Comparison of ENCODE assay signal across 9 mouse cellular contexts in the genomic region with DNA sequence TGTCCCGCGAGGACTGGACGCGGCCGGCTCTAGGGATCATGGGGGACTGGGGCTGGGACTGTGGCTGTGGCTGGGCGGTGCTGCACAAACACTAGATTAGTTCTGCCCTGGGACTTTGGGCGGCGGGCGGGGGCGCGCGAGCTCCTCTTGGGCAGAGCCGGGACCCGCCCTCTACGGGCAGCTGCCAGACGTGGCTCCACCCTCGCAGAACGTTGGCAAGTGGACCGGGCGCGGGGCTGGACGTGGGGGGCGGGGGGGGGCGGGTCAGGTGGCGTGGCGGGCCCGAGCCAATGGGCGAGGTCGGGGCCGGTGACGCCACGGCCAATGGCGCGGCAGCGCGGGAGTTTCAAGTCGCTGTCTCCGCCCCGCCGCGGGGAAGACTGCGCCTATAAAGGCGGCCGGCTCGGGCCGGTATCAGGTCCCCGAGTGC. TPM values are rescaled to one million over a fixed set of nuclear protein-coding genes. Genes with fewer than 3 reads are reported as not detected.
DNase-seq lines count a peak whose midpoint lies in the region; ATAC-seq and TF ChIP-seq lines count a peak whose summit lies in the region.
"Not testable (repeated sequence)": the region's sequence is repeated elsewhere in the genome, so short reads cannot be mapped to it uniquely, and the experiment has no call there.
"Had no signal": no experiment of that assay in that cellular context is flagged by ENCODE, and none has a peak within 500 bp of the region (broad histone marks: within the 10 kb centered on the region; RNA-seq: fewer than 3 reads in every experiment).

A gene (plus strand): TSS at position 259 of the 430 bp plus-strand sequence.

- DNase-seq in heart, adult 2 months, result peak in 1 of 2 experiments; percentile 25
- DNase-seq in limb, embryonic 11.5 days (ENCODE audit: low spot score), result not testable (repeated sequence)

- not testable (repeated sequence) for H3K79me2 ChIP-seq in heart, adult 2 months (replicated peaks; ENCODE audit: control insufficient read depth, insufficient read depth, low read length); myocyte (ENCODE audit: control insufficient read depth, insufficient read depth)

- peak within 1 kb of the TSS; percentile 78 for H3K9ac ChIP-seq in heart, adult 2 months (ENCODE audit: low read depth, low read length)
- H3K9ac ChIP-seq in hindbrain, embryonic 16.5 days (ENCODE audit: low read depth, low read length), result peak within 1 kb of the TSS; percentile 27; the same call in 1 of the 2 replicates
- H3K9ac ChIP-seq in limb, embryonic 11.5 days (ENCODE audit: low read length), result peak within 1 kb of the TSS; percentile 79
- H3K9ac ChIP-seq in lung, embryonic 16.5 days (ENCODE audit: low read length), result peak within 1 kb of the TSS; percentile 68

- H3K9me3 ChIP-seq in hindbrain, embryonic 16.5 days (ENCODE audit: control insufficient read depth, low read length); limb, embryonic 11.5 days (ENCODE audit: control insufficient read depth, low read length); lung, embryonic 16.5 days (ENCODE audit: control insufficient read depth, low read length): not testable (repeated sequence)

- ATAC-seq in activated CD4-positive, CD25-positive, alpha-beta regulatory T cell, adult 4 months, result peak; percentile 56
- peak; percentile 70 for ATAC-seq in erythroblast, adult 5-6 weeks (replicated peaks; ENCODE audit: low FRiP score, poor library complexity, severe bottlenecking)
- ATAC-seq in hindbrain, embryonic 16.5 days, result peak; percentile 92
- ATAC-seq in limb, embryonic 11.5 days (ENCODE audit: insufficient number of reproducible peaks, low FRiP score, low TSS enrichment, low read depth), result peak; percentile 92
- ATAC-seq in lung, embryonic 16.5 days (ENCODE audit: low read depth), result peak; percentile 92

- not testable (repeated sequence) for H3K36me3 ChIP-seq in heart, adult 2 months (ENCODE audit: control insufficient read depth, insufficient read depth, low read length); hindbrain, embryonic 16.5 days (ENCODE audit: control insufficient read depth, insufficient read depth, low read length); limb, embryonic 11.5 days (ENCODE audit: control insufficient read depth, insufficient read depth, low read length); lung, embryonic 16.5 days (ENCODE audit: control insufficient read depth, insufficient read depth, low read length); myocyte (ENCODE audit: control insufficient read depth, insufficient read depth)

- not testable (repeated sequence) for H3K4me1 ChIP-seq in heart, adult 2 months (ENCODE audit: control insufficient read depth, insufficient read depth, low read length)
- peaks cover 11% of the 10 kb centered on the region for H3K4me1 ChIP-seq in hindbrain, embryonic 16.5 days (ENCODE audit: control insufficient read depth, insufficient read depth, low read depth, low read length)
- peaks cover 29% of the 10 kb centered on the region for H3K4me1 ChIP-seq in limb, embryonic 11.5 days (ENCODE audit: control insufficient read depth, insufficient read depth, low read length)
- H3K4me1 ChIP-seq in lung, embryonic 16.5 days (replicated peaks; ENCODE audit: control insufficient read depth, insufficient read depth, low read length), result peaks cover 19% of the 10 kb centered on the region

- peak within 1 kb of the TSS; percentile 87 for H3ac ChIP-seq in myocyte (ENCODE audit: control insufficient read depth, insufficient read length)

- intact Hi-C loops in heart, adult 2 months (cut with DNase I), result not testable (repeated sequence)

- not testable (repeated sequence) for TF ChIP-seq EP300 in heart, adult 2 months (IDR thresholded peaks at IDR 0.05; ENCODE audit: insufficient read depth, low read depth, low read length)

- not testable (repeated sequence) for TF ChIP-seq CTCF in heart, adult 2 months (IDR thresholded peaks at IDR 0.05)

- H3K27ac ChIP-seq in heart, adult 2 months; hindbrain, embryonic 16.5 days (ENCODE audit: low read depth, low read length): not testable (repeated sequence)
- H3K27ac ChIP-seq in limb, embryonic 11.5 days (replicated peaks; ENCODE audit: low read depth, low read length), result peak within 1 kb of the TSS; percentile 75
- peak within 1 kb of the TSS; percentile 68; the same call in 1 of the 2 replicates for H3K27ac ChIP-seq in lung, embryonic 16.5 days (ENCODE audit: low read length)

- H3K4me2 ChIP-seq in hindbrain, embryonic 16.5 days (ENCODE audit: low read length), result peak within 1 kb of the TSS; percentile 49
- peak within 1 kb of the TSS; percentile 40 for H3K4me2 ChIP-seq in limb, embryonic 11.5 days (ENCODE audit: low read depth, severe bottlenecking)
- H3K4me2 ChIP-seq in lung, embryonic 16.5 days (ENCODE audit: low read depth, low read length), result peak within 1 kb of the TSS; percentile 46
- peak within 1 kb of the TSS; percentile 74 for H3K4me2 ChIP-seq in myocyte (ENCODE audit: low read depth)

- H3K27me3 ChIP-seq in heart, adult 2 months (ENCODE audit: control insufficient read depth, insufficient read depth, low read length); hindbrain, embryonic 16.5 days (replicated peaks; ENCODE audit: control insufficient read depth, insufficient read depth, low read length); limb, embryonic 11.5 days (ENCODE audit: control insufficient read depth, insufficient read depth, low read length); lung, embryonic 16.5 days (ENCODE audit: control insufficient read depth, insufficient read depth, low read depth, low read length); myocyte (ENCODE audit: control insufficient read depth, insufficient read depth, insufficient read length): not testable (repeated sequence)

- WGBS in heart, adult 2 months, result 0% methylated on average over 5 of the region's 47 CpGs
- WGBS in hindbrain, embryonic 16.5 days, result 0% methylated on average over 4 of the region's 47 CpGs
- no CpG with 5 or more reads among the region's 47 CpGs for WGBS in limb, embryonic 11.5 days
- WGBS in lung, embryonic 16.5 days, result no CpG with 5 or more reads among the region's 47 CpGs

- peak within 1 kb of the TSS; percentile 30; the same call in 1 of the 2 replicates for H3K4me3 ChIP-seq in heart, adult 2 months
- peak within 1 kb of the TSS; percentile 32 for H3K4me3 ChIP-seq in hindbrain, embryonic 16.5 days (ENCODE audit: low read length)
- peak within 1 kb of the TSS; percentile 45 for H3K4me3 ChIP-seq in limb, embryonic 11.5 days (ENCODE audit: low read depth, low read length)
- peak within 1 kb of the TSS; percentile 53 for H3K4me3 ChIP-seq in lung, embryonic 16.5 days (ENCODE audit: low read length)
- peak within 1 kb of the TSS; percentile 35 for H3K4me3 ChIP-seq in myocyte

- not testable (repeated sequence) for TF ChIP-seq POLR2A in heart, adult 2 months (IDR thresholded peaks at IDR 0.05; ENCODE audit: insufficient read depth, low read depth, low read length); myocyte (IDR thresholded peaks at IDR 0.05; ENCODE audit: insufficient read length, low read depth)

RNA-seq across cellular contexts. Expression of the gene that starts here (rescaled TPM):
- not detected for polyA plus RNA-seq in activated CD4-positive, CD25-positive, alpha-beta regulatory T cell, adult 4 months (2017; shearing (Covaris generic))
- 16.7 and 20.9 TPM in 2 replicates for total RNA-seq in erythroblast, adult 5-6 weeks (2015; ENCODE audit: low replicate concordance)
- total RNA-seq in erythroblast, adult 5-6 weeks (2017; ENCODE audit: low replicate concordance), result 15.1 TPM in 1 of 2 replicates, not detected in the other
- not detected for total RNA-seq in heart, adult 2 months (2021)
- not detected in 2 replicates for polyA plus RNA-seq in heart, adult 2 months (2012; rRNA removed)
- 0.21 and 0.47 TPM in 2 replicates for polyA plus RNA-seq in hindbrain, embryonic 16.5 days (2015; fragmentation: Nextera tagmentation; extraction: Ambion mirVana)
- polyA plus RNA-seq in limb, embryonic 11.5 days (2014; fragmentation: Nextera tagmentation; extraction: Ambion mirVana), result 0.28 TPM in 1 of 2 replicates, not detected in the other
- polyA plus RNA-seq in lung, embryonic 16.5 days (2015; fragmentation: Nextera tagmentation; extraction: Ambion mirVana), result 1.0 and 2.3 TPM in 2 replicates
- not detected for polyA plus RNA-seq in myocyte (2012; fragmentation: generic; extraction: Trizol)
- total RNA-seq: left cerebral cortex, postnatal 36 days had no signal
- polyA plus RNA-seq: adrenal gland, adult 2 months had no signal

Comparison
In these comparisons a context has a peak if more than half of its experiments do, and no peak if none do; other contexts are left out.
1. Peak in ATAC-seq in activated CD4-positive, CD25-positive, alpha-beta regulatory T cell, adult 4 months; RNA of the gene not detected or under 1 TPM.
2. Peak in ATAC-seq, H3K4me3 ChIP-seq, H3K9ac ChIP-seq and H3K4me2 ChIP-seq in hindbrain, embryonic 16.5 days; RNA of the gene not detected or under 1 TPM.
3. Peak in ATAC-seq, H3K4me3 ChIP-seq, H3K27ac ChIP-seq, H3K9ac ChIP-seq and H3K4me2 ChIP-seq in limb, embryonic 11.5 days; RNA of the gene not detected or under 1 TPM.
4. H3K9ac ChIP-seq: peak in every context shown above with its lines; median percentile 79 in limb, embryonic 11.5 days; 78 in heart, adult 2 months; 68 in lung, embryonic 16.5 days; 27 in hindbrain, embryonic 16.5 days.